Mouse (Mus musculus) heart, embryonic 12.5 days (tissue): ENCODE results near the gene Tbc1d4. TPM values are rescaled to one million over a fixed set of nuclear protein-coding genes. Genes with fewer than 3 reads are reported as not detected.

Experiments
- ATAC-seq: fragments of 200-750 bp; cut with Nextera tagmentation; 2 replicates; pipeline ENCODE4 v1.8.0; 2017; ENCODE audit warnings: moderate TSS enrichment, moderate library complexity; ENCODE audit not compliant: insufficient number of reproducible peaks, low FRiP score
- H3K27ac ChIP-seq: fragments of 300-500 bp; sonication (generic); 2 replicates; pipeline ENCODE4 v1.5.1; 2016; ENCODE audit warnings: mild to moderate bottlenecking, moderate library complexity; ENCODE audit not compliant: poor library complexity, severe bottlenecking
- H3K27me3 ChIP-seq: fragments of 300-500 bp; sonication (generic); replicated peaks from 2 replicates; pipeline ENCODE4 v1.6.1; 2016; ENCODE audit warnings: mild to moderate bottlenecking, moderate library complexity
- H3K36me3 ChIP-seq: fragments of 300-500 bp; sonication (generic); 2 replicates; pipeline ENCODE4 v1.6.1; 2016; ENCODE audit warnings: mild to moderate bottlenecking, moderate library complexity
- H3K4me1 ChIP-seq: fragments of 300-500 bp; sonication (generic); replicated peaks from 2 replicates; pipeline ENCODE4 v1.6.1; 2016; ENCODE audit warnings: mild to moderate bottlenecking
- H3K4me2 ChIP-seq: fragments of 300-500 bp; sonication (generic); 2 replicates; pipeline ENCODE4 v1.6.1; 2016; ENCODE audit warnings: mild to moderate bottlenecking, moderate library complexity
- H3K4me3 ChIP-seq: fragments of 300-500 bp; sonication (generic); 2 replicates; pipeline ENCODE4 v1.5.1; 2016; ENCODE audit warnings: mild to moderate bottlenecking
- H3K9ac ChIP-seq: fragments of 300-500 bp; sonication (generic); 2 replicates; pipeline ENCODE4 v1.6.1; 2016; ENCODE audit warnings: mild to moderate bottlenecking, moderate library complexity
- H3K9me3 ChIP-seq: fragments of 300-500 bp; sonication (generic); replicated peaks from 2 replicates; pipeline ENCODE4 v1.6.1; 2016; ENCODE audit warnings: mild to moderate bottlenecking, moderate library complexity
- WGBS: fragments of 180-500 bp; shearing (Covaris S2); methylation state at CpG from one replicate; pipeline ENCODE4 v1.1.7; 2016; 5-methylcytosine and 5-hydroxymethylcytosine counted together
- polyA plus RNA-seq: library from polyadenylated mRNA; unstranded; fragments of >200 nt; fragmentation: Nextera tagmentation; extraction: Ambion mirVana; gene quantifications from 2 replicates; pipeline ENCODE4 v1.2.1, GENCODE M21; 2016

Tbc1d4 gene
- polyA plus RNA-seq, 1 experiment from 2014 or later, result 28.8 TPM

DNA sequence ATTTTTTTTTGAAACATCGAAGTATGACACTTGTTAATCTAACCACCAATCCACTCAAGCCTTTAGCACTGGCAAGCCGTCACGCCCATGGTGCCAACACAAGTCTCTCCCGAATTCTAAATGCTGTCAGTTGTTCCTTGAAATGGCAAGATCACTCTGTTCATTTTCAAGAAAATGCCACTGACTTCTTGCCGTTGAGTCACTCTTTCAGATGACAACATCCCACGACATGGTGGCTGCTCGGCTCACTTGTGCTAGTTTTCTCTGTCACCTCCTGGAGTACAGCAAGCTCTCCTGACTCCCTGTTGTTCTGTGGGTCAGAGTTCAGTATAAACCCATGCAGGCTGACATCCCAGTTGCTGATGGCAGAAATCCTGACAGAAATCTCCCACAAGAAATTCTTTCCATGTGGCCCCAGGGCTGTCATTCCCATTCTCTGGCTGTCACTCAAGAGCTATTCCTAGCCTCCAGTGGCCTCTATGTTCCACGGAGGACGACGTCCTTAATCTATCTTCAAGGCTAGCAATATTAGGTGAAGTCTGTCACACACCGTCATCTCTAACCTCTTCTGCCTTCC lies 81.5 kb downstream of the Tbc1d4 start:
- no peak for ATAC-seq
- Histone ChIP-seq H3K9me3 (no peaks in the 10 kb centered on the region), H3K4me2 (no peak overlapping the region), H3K27ac (peak overlapping the region; percentile 55; the same call in 1 of the 2 replicates), H3K9ac (no peak overlapping the region), H3K36me3 (no peaks in the 10 kb centered on the region), H3K27me3 (no peaks in the 10 kb centered on the region), H3K4me3 (no peak overlapping the region), H3K4me1 (peaks cover 33% of the 10 kb centered on the region)
- WGBS, result 61% methylated on average over 11 of the region's 11 CpGs

DNA sequence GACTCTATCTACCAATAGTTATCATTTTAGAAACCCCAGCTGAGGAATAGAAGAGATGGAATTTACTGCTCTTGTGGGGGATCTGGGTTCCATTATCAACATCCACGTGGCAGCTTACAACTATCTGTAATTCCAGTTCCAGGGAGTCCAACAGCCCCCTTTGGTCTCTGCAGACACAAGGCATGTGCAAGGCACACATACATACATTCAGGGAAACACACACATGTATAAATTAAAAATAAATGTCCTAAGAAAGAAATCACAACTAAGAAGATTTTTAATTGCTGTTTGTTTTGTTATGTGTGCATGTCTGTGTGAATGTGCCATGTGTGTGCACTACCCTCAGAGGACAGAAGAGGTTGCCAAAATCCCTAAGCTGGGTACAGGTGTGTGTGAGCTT lies 82.5 kb downstream of the Tbc1d4 start:
- H3K4me3 ChIP-seq, result no peak overlapping the region
- no peaks in the 10 kb centered on the region for H3K27me3 ChIP-seq
- no peak overlapping the region for H3K4me2 ChIP-seq
- H3K27ac ChIP-seq, result no peak overlapping the region
- WGBS, result 23% methylated on average over 1 of the region's 1 CpGs
- no peak overlapping the region for H3K9ac ChIP-seq
- no peaks in the 10 kb centered on the region for H3K36me3 ChIP-seq
- H3K4me1 ChIP-seq, result peaks cover 24% of the 10 kb centered on the region
- no peaks in the 10 kb centered on the region for H3K9me3 ChIP-seq
- no peak for ATAC-seq

DNA sequence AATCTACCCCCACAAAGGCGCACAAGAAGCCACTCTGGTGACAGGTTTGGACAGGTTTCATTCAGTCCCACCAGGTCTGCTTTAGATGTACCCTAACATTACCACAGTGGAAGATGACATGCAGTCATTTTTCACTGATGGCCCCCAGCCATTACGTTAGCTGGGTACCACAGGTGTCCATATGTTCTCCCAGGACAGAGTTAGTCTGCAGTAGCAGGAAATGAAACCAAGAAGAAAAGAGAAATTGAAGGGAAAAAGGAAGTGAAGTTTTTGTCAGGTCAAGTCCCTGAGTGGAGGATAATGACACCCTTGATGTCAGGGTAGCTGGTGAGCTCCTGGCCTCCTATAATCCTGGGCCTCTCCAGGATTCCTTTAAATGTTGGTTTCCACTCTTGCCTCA lies 89.0 kb downstream of the Tbc1d4 start:
- ATAC-seq, result no peak
- Histone ChIP-seq H3K36me3 (no peaks in the 10 kb centered on the region), H3K9ac (no peak overlapping the region), H3K9me3 (no peaks in the 10 kb centered on the region), H3K4me3 (no peak overlapping the region), H3K4me2 (no peak overlapping the region), H3K27me3 (no peaks in the 10 kb centered on the region), H3K27ac (no peak overlapping the region), H3K4me1 (peaks cover 15% of the 10 kb centered on the region)
- WGBS, result 85% methylated on average over 2 of the region's 2 CpGs

- no peak overlapping the region for H3K4me3 ChIP-seq
- no peaks in the 10 kb centered on the region for H3K27me3 ChIP-seq
- H3K9me3 ChIP-seq, result no peaks in the 10 kb centered on the region
- WGBS, result 19% methylated on average over 14 of the region's 14 CpGs
- H3K36me3 ChIP-seq, result no peaks in the 10 kb centered on the region
- peaks cover 25% of the 10 kb centered on the region for H3K4me1 ChIP-seq
- peak overlapping the region; percentile 68 for H3K27ac ChIP-seq
- H3K9ac ChIP-seq, result no peak overlapping the region
- H3K4me2 ChIP-seq, result peak overlapping the region; percentile 53
- no peak for ATAC-seq
Measured at GRCm38 (mm10) chr14:101518259-101518658, 90.7 kb downstream of the Tbc1d4 start.

GRCm38 (mm10) chr14:101517801-101518200 lies 91.2 kb downstream of the Tbc1d4 start:
- peak overlapping the region; percentile 68 for H3K27ac ChIP-seq
- H3K4me2 ChIP-seq, result peak overlapping the region; percentile 53

DNA sequence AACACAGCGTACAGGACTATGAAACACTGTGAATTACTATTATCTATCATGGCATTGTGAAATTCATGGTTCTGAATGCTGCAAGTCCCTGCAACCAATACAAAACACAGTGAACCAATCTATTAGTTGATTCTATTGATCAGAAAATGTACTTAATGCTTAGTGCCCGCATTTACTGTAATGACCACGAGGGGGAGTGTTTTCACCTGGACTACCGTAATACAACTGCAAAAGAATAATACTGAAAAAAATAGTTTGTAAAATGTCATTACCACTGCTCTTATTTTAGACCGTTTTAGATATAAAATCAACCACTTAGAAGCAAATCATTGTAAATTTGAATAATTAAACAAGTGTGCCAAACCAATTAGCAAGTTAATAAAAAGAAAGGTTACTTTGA lies 91.7 kb downstream of the Tbc1d4 start:
- H3K4me2 ChIP-seq, result no peak overlapping the region
- no peaks in the 10 kb centered on the region for H3K9me3 ChIP-seq
- no peak overlapping the region for H3K27ac ChIP-seq
- H3K9ac ChIP-seq, result no peak overlapping the region
- H3K4me3 ChIP-seq, result no peak overlapping the region
- no peak for ATAC-seq
- H3K27me3 ChIP-seq, result no peaks in the 10 kb centered on the region
- WGBS, result 23% methylated on average over 5 of the region's 5 CpGs
- peaks cover 29% of the 10 kb centered on the region for H3K4me1 ChIP-seq
- H3K36me3 ChIP-seq, result no peaks in the 10 kb centered on the region

More at GRCm38 (mm10) chr14:101517801-101518200, 91.2 kb downstream of the Tbc1d4 start:
- Histone ChIP-seq H3K9me3 (no peaks in the 10 kb centered on the region), H3K9ac (0 out of 2 replicates have a peak overlapping the region, but pooled peaks have one; percentile 16), H3K4me1 (peaks cover 27% of the 10 kb centered on the region), H3K27me3 (no peaks in the 10 kb centered on the region), H3K4me3 (no peak overlapping the region), H3K36me3 (no peaks in the 10 kb centered on the region)
- no peak for ATAC-seq
- 56% methylated on average over 6 of the region's 6 CpGs for WGBS

DNA sequence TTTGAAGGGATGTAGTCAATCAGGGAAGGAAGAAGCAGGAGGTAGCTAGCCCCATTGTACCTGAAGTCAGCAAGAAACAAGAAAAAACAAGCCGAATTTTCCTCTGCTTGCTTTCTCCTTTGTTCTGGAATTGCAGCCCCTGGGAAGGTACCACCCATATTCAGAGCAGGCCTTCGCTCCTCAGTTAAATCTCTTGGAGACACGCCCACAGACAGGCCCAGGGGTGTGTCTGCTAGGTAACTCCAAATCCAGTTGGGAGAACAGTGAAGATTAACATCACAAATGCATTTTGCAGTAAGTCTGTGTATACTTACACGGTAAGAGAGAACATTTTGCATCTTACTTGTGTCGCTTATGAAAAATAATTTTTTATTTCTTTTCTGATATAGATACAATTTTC lies 92.1 kb downstream of the Tbc1d4 start:
- H3K9me3 ChIP-seq, result no peaks in the 10 kb centered on the region
- H3K27ac ChIP-seq, result no peak overlapping the region
- H3K27me3 ChIP-seq, result no peaks in the 10 kb centered on the region
- 35% methylated on average over 5 of the region's 5 CpGs for WGBS
- no peak for ATAC-seq
- H3K9ac ChIP-seq, result no peak overlapping the region
- H3K36me3 ChIP-seq, result no peaks in the 10 kb centered on the region
- no peak overlapping the region for H3K4me3 ChIP-seq
- H3K4me1 ChIP-seq, result peaks cover 31% of the 10 kb centered on the region
- no peak overlapping the region for H3K4me2 ChIP-seq

GRCm38 (mm10) chr14:101516031-101516430 lies 93.0 kb downstream of the Tbc1d4 start:
- Histone ChIP-seq H3K4me2 (no peak overlapping the region), H3K27me3 (no peaks in the 10 kb centered on the region), H3K27ac (no peak overlapping the region), H3K9ac (no peak overlapping the region), H3K9me3 (no peaks in the 10 kb centered on the region), H3K4me1 (peaks cover 31% of the 10 kb centered on the region), H3K36me3 (no peaks in the 10 kb centered on the region), H3K4me3 (no peak overlapping the region)
- WGBS, result 90% methylated on average over 11 of the region's 11 CpGs
- no peak for ATAC-seq

DNA sequence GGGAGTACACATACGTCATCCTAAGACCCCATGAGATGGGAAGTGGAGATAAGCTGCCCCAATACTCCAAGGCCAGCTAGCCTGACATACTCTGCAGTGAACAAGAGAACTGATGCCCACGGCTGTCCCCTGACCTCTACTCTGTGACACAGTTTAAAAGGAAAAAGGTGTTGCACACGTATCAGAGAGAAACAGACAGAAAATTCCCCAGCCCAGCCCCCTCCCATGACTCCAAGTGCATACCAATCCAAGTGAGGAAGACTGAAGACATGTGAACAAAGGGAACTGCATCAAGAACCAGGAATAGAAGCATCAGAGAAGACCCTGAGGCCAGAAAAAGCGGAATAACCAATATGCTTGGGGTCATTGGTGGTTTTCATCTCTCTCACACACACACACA lies 93.7 kb downstream of the Tbc1d4 start:
- Histone ChIP-seq H3K27me3 (no peaks in the 10 kb centered on the region), H3K9me3 (no peaks in the 10 kb centered on the region), H3K4me1 (peaks cover 36% of the 10 kb centered on the region), H3K4me2 (no peak overlapping the region), H3K36me3 (no peaks in the 10 kb centered on the region), H3K27ac (no peak overlapping the region), H3K9ac (no peak overlapping the region), H3K4me3 (no peak overlapping the region)
- ATAC-seq, result no peak
- WGBS, result 64% methylated on average over 4 of the region's 4 CpGs

DNA sequence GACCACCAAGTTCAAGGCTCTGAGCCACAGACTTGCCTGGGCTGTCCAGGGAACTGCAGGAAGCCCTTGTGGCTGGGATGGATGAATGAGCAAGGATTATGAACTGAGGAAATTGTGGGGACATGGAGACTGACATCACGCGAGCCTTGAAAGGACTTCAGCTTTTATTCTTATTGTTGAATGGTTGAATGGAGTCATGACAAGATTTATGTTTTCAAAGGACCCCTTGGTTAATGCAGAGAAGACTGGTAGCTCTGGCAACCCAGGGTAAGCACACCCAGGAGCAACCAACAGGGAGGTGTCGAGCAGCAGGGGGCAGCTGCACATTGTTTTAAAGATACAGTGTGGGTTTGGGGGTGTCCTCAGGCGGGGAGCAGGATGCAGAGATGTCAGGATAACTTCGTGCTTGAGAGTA lies 94.4 kb downstream of the Tbc1d4 start:
- H3K27me3 ChIP-seq, result no peaks in the 10 kb centered on the region
- no peaks in the 10 kb centered on the region for H3K9me3 ChIP-seq
- H3K4me3 ChIP-seq, result no peak overlapping the region
- no peaks in the 10 kb centered on the region for H3K36me3 ChIP-seq
- no peak overlapping the region for H3K4me2 ChIP-seq
- peaks cover 36% of the 10 kb centered on the region for H3K4me1 ChIP-seq
- ATAC-seq, result no peak
- 67% methylated on average over 5 of the region's 5 CpGs for WGBS
- no peak overlapping the region for H3K27ac ChIP-seq
- no peak overlapping the region for H3K9ac ChIP-seq

DNA sequence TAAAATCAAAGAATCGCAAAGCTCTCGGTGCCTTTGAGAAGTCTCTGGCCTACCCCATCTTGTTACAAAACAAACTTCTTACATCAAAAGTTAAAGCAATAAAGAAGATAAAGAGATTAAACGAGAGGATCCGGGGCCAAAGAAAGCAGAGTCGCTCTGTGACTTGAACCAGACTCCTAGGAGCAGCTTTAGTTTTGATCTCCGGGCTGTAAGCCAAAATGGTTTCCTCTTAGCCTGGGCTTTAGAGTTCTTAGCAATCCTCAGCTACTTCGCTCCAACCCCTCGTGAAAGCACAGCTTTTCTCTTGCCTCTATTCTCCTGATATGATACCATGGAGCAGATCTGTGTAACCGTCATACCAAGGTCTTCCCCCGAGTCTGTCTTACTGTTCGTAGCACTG lies 95.8 kb downstream of the Tbc1d4 start:
- 60% methylated on average over 11 of the region's 11 CpGs for WGBS
- H3K27me3 ChIP-seq, result no peaks in the 10 kb centered on the region
- no peak; the same call in 1 of the 2 replicates for ATAC-seq
- no peak overlapping the region for H3K4me3 ChIP-seq
- H3K4me2 ChIP-seq, result no peak overlapping the region
- H3K9me3 ChIP-seq, result no peaks in the 10 kb centered on the region
- H3K36me3 ChIP-seq, result no peaks in the 10 kb centered on the region
- H3K4me1 ChIP-seq, result peaks cover 29% of the 10 kb centered on the region
- H3K27ac ChIP-seq, result peak overlapping the region; percentile 33; the same call in 1 of the 2 replicates
- no peak overlapping the region for H3K9ac ChIP-seq

DNA sequence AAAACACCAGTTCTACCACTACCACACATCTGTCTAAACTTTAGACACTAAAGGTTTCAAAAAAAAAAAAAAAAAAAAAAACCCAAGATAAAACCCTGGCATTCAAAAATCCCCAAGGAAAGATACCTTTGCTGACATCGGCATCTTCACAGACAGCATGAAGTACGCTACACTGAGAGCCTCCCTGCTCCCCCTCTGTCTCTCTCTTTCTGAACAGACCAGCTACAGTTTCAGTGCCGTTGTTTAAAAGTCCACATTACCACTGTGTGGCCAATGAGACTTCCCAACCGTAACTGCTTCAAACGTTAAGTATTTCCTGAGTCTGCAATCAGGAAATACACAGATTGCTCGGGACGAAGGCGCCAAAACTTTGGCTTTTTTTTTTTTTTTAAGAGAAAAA lies 97.6 kb downstream of the Tbc1d4 start:
- Histone ChIP-seq H3K9ac (no peak overlapping the region), H3K27me3 (no peaks in the 10 kb centered on the region), H3K9me3 (no peaks in the 10 kb centered on the region), H3K4me1 (peaks cover 28% of the 10 kb centered on the region), H3K36me3 (peaks cover 7% of the 10 kb centered on the region), H3K4me2 (peak overlapping the region; percentile 24; the same call in 1 of the 2 replicates), H3K27ac (no peak overlapping the region), H3K4me3 (no peak overlapping the region)
- WGBS, result 51% methylated on average over 8 of the region's 8 CpGs
- ATAC-seq, result no peak
